Mouse (Mus musculus) spleen, adult 2 months (tissue): ENCODE results near the gene Macrod2.

Source experiments
- CTCF ChIP-seq: fragments of 200-500 bp; IDR thresholded peaks from 2 replicates; pipeline ENCODE4 v1.5.1; 2011; ENCODE audit warnings: mild to moderate bottlenecking, inconsistent platforms; ENCODE audit not compliant: insufficient read depth, insufficient read length, insufficient replicate concordance; ENCODE audit errors: extremely low read depth
- POLR2A ChIP-seq: fragments of 200-500 bp; IDR thresholded peaks from 2 replicates; pipeline ENCODE4 v1.6.1; 2011; ENCODE audit warnings: low read depth, low read length, inconsistent platforms

DNA sequence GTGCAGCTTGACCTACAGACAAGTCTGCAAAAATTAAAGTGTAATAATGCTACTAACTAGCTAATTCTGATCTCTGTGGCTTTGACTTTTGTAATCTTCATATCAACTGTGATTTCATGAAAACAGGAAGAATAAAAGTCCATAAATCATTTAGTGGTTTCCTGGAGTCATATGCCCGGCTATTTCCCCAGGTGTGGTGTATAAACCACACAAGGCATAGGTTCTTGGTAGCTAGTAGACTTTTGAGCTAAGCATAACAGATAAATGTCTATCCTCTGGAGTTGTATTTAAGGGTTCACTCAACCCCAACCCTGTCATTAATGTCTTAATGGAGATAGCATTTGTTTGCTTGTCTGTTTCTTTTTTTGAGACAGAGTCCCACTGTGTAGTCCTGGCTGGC, 296.3 kb downstream of the Macrod2 start:
- TF ChIP-seq CTCF (no peak), POLR2A (no peak)
